Mouse (Mus musculus) layer of hippocampus, adult 11-12 months (tissue): ENCODE measurements at regions not wholly inside any gene's neighbourhood (a gene's known extent, or its start where the extent isn't known, plus 50 kb on each side); places are given as distances from the start of the nearest gene placed in this dataset.
"Not testable (repeated sequence)": the region's sequence is repeated elsewhere in the genome, so short reads cannot be mapped to it uniquely, and the experiment has no call there.

ENCODE experiments used
- DNase-seq: peaks from one replicate; pipeline ENCODE4 v3.0.0; 2022; ENCODE audit warnings: low spot score

- DNase-seq: no peak
Observed at GRCm38 (mm10) chr10:8136662-8137061, 180.6 kb upstream of the Tab2 start.

- DNase-seq: no peak
Observed at GRCm38 (mm10) chr10:8135272-8135671, 179.2 kb upstream of the Tab2 start.

- DNase-seq: no peak
Observed at GRCm38 (mm10) chr10:8134398-8134797, 178.4 kb upstream of the Tab2 start.

DNA sequence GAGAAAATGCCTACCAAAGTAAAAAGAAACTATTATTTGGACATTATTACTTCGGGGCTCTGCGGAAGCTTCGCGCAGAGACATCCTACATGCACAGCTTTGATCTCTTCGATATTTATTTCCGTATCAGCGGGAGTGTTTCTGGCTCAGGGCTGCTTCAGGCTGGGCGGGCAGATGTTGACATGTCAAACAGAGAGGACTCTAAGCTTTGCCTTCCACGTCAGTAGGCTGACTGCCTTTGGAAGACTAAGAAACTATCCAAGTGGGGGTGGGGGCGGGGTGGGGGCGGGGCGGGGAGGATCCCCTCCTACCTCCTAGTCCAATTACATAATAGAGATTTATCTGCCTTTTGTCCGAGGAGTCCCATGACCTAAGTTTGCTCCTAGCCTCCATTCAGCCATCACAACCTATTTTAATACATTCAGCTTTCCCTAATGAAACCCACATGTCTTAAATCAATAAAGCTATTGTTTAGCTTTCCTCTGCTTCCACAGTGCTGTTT lies 177.5 kb upstream of the Tab2 start:
- peak; percentile 9 for DNase-seq

DNA sequence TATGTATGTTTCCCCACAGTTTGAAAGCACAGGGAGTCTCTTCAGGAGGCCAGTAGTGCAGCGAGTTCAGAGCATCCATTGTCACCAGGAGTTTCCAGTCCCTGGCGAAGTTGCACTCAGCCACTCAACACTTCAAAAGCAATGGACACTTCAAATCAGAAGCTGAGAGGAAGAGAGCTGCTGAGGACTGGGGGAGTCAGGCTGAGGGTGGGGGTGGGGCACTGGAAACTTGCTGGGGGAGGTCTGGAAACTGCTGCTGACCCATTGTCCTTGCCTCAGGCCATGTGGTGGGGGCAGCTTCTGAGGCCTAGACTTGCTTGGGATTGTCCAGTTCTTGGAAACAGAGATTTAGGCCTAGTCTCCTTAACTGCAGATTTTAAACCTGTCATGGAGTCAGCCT lies 176.8 kb upstream of the Tab2 start:
- DNase-seq: no peak

- peak; percentile 61 for DNase-seq
Observed at GRCm38 (mm10) chr10:8130472-8131241, 174.6 kb upstream of the Tab2 start.

DNA sequence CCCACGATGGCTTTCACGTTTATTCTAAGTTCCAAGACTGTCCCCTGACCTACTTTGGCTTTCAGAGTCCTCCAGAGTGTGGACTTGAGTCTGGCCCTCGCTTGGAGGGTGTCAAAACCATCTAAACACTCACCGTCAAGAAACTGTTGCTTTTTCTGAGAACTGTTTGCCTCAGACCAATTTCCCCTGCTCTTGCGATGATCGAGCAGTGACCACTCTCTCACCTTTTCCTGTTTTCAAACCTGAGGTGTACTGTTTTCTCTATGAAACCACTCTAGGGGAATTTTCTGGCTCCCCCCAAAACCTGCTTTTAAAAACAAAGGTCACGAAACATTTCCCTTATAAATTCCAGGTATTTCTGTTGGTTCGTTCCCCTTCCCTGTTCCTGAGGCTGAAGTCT lies 174.0 kb upstream of the Tab2 start:
- DNase-seq: no peak

DNA sequence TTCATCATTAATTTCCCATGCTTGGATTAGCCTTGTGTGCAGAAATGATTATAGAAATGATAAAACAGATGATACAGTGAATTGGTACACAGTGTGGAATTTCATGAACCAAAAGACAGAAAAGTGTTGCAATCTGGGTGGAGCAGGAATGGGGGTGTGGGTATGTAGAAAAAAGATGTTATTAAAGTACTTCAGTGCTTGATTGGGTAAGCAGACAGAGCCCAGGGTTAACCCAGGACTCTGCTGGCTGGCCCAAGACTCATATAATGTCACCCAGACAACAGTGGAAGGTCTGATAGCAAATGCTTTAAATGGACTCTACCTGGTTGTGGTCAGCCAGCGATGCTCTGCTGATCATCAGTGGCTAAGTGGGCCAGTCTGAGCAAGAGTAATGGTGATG lies 168.1 kb upstream of the Tab2 start:
- DNase-seq: no peak

DNA sequence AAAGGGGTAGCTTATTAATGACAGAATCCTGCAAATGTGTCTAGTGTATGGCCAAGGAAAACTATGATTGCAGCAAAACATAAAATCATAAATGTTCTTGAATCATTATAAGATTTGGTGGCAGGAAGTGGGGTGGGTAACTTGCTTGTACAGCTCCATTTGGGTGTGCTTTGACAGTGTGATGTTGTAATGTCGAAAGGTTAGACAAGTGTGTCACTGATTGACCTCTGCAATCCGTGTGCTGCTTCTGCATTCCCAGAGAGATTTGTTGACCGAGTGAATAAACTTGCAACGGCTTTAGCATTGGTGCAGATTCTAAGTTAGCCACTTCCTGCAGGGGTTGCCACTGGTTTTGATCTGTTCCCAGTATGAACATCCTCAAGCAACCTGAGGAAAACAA lies 165.9 kb upstream of the Tab2 start:
- DNase-seq: no peak

DNA sequence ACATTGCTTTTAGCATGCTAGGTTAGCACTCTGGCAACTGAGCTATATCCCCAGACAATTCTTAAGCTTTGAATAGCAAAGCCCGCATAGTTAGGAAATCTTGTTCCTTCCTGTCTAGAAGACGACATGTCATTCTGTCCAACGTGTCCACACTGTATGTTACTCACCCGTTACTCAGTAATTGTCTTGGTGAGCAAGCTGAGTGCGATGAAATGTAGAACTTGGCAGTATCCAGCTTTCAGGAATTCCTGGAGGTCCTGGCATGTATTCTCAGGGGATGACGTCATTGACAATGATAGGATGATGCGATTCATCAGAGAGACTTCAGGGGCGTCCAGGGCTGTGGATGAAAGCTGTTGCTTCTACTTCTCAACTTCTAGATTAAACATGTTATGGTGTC lies 160.8 kb upstream of the Tab2 start:
- DNase-seq: no peak

- not testable (repeated sequence) for DNase-seq
Observed at GRCm38 (mm10) chr10:8114932-8115331, 158.9 kb upstream of the Tab2 start.

GRCm38 (mm10) chr10:8114530-8114929 lies 158.5 kb upstream of the Tab2 start:
- no peak for DNase-seq

DNA sequence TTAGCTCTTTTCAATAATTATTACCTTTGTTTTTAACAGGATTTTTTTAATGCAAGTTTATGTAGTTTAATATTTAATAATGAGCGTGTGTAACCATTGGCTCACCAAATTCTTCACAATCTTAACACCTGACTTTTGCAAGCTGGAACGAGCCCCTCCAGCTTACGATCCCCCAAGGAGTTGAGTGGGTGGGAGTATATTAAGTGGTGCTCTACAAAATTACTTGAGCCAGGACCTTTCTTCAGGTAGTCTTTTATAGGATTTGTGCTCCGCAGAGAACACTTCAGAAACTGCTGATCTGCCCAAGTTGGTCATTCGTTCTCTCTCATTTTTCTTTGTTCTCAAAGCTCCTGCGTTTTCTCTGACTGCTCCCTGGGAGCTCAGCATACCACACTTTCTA lies 144.5 kb upstream of the Tab2 start:
- no peak for DNase-seq

DNA sequence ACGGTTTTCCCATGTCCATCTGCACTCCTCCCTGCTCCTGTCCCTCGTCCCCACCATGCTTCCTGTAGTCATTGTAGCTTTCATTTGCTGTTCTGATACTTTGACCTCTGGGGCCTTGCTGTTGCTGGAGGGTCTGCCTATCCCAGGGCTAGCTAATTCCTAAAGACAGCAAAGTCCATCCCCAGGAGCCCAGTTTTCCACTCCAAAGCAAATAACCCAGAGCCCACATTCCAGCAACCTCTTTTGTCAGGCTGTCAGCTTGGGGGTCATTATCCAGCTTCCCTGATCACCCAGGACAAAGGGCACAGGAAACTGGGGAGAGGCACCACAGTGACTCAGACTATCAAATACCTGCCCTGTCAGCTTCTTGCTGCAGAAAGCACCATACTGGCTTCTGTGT lies 139.9 kb upstream of the Tab2 start:
- no peak for DNase-seq

- DNase-seq: no peak
Observed at GRCm38 (mm10) chr10:8095206-8095605, 139.2 kb upstream of the Tab2 start.

DNA sequence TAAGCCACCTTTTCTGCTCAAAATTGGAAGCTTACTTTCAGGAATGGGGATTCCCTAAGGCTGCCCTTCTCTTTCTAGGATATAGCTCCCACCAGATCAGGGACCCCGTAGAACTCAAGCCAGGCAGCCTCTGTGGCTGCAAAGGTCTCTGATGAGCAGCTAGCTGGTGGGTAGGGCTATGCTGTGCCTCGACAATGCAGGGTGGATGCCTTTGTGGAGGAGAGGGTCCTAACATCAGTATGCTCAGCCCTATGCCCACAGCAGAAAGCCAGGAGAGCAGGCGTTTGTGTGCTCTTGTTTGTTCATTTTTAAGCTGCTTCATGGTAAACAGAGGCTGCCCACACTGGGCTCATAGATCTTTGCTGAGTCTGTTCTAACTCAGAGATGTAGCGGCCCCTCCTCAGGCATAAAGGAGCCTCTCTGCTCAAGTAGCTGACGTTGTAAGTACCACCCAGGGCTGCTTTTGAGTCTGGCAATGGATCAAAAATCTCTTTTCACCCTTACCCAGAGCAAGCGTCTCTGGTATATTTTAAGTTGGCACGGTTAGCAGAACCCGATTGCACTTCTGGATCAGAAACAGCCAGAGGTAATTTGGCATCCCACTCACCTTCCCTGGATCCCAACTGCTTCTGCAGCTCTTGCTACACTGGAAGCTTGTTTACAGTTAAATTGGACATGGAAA lies 136.0 kb upstream of the Tab2 start:
- no peak for DNase-seq

DNA sequence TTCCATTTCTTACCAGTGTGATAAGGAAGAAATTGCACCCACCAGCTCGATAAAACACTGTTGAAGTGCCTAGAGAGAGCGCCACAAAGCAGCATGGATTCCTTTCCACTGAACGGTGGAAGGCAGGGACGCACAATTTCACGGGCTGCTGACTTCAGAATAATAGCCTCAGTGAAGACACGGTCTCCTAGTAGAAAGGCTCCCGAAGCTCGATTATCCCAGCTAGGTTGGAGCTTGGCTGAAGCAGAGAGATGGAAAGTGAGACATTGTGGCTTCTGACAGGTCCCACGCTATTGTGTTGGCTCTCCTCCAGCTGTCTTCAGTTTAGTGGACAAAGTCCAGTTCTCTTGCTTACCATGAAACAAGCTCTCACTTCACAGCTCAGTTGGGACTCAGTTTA lies 133.3 kb upstream of the Tab2 start:
- DNase-seq: no peak

DNA sequence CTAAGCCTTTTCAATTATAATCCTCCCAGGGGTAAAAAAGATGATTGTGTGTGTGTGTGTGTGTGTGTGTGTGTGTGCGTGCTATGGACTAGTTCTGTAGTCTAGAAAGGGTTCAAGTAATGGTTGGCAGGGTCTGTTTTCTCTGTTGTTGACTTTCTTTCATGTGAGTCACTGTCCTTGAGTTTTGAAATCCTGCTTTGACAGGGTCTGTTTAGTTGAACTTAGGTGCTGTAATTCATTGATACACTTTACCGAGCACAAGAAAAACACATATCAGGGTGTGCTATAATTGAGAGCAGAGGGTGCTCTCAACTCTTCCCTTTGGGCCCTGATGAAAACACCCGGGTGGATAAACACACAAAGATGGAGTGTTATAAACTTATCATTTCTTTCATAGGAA lies 132.7 kb upstream of the Tab2 start:
- no peak for DNase-seq

- no peak for DNase-seq
Observed at GRCm38 (mm10) chr10:8088321-8088720, 132.3 kb upstream of the Tab2 start.

DNA sequence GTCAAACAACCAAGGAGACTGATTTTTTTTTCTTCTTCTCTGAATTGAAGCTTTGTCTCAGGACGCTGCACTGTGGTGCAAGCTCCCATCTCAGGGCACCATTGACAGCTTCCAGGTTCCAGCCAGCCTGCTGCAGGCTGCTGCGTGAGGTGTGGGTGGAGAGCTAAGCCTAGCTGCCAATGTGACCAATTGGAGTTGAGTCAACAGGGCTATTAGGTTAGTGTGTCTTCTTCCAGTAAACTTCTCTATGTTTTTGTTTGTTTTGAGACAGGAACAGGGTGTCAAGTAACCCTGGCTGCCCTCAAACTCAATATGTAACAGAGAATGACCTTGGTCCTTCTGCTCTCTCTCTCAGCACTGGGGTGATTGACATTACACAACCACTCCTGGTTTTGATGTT lies 131.1 kb upstream of the Tab2 start:
- DNase-seq: no peak

- DNase-seq: no peak
Observed at GRCm38 (mm10) chr10:8086442-8086841, 130.4 kb upstream of the Tab2 start.

DNA sequence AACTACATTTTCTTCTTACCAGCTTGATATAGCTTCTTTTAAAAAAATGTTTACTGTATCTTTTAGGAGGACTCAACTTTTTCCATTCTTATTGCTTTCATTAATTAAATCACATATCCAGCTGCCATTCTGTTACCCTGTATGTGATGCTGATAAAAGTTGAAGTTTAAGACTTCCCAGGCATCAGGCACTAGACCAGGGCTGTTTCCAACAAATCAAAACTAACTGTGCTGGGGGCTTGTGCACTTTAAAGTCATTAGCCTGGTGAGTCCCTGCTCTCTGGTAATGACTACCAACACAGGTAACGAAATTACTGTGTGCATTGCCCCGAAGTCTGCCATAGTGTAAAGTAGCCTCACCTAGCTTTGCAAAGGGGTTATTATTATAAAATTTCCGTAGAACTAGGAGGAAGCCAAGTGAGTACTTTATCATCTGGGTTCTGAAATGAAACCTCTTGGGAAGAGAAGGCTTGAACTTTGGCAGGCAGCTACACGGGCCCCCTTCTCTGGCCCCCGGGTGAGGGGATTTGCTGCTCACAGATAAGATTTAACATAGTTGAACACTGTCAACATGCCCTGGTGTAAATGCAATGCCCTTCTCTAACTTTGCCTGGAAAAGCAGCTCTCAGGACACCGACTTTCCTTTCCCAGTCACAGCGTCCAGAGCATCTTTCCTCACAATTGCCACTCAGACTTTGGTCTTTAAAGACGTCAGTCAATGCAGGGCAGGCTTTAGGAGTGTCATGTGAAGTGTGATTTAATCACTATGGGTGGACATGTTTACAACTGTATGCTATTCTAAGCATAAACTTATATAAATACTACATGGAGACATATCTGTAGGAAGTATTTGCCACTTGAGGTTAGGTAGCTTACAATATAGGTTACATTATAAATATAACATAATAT lies 122.1 kb upstream of the Tab2 start:
- DNase-seq: no peak

DNA sequence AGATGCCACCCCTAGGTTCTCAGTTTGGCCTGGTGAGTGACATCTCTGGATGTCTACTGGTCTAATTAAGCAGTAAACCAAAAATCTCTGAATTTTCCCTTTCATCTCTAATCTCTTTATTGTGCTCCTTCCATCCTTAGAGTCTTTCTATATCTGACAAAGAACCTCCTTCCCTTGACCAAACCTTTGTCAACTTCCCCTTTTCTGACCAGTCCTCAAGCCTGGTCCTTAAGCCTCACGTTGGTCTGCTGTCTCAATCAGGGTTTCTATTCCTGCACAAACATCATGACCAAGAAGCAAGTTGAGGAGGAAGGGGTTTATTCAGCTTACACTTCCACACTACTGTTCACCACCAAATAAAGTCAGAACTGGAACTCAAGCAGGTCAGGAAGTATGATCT lies 116.4 kb upstream of the Tab2 start:
- no peak for DNase-seq
